14 mouse cellular contexts compared by ENCODE assay signal in the genomic region with DNA sequence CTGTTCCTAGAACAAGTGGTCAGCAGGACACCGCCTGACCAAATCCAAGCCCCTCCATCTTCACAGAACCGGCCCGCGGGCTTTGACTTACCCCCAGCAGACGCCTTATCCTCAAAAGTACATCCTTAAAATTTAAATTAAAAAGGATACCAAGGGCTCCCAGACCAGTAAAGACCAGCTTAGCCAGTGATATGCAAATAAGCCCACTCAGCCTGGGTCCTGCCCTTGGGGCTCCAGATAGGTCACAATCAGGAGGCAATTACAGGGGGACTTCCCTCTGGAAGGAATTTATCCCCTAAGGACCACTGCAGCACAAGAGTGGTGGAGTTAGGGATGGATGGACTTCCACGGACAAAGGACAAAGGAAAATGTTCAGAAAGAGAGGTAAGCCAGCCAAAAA. TPM values are rescaled to one million over a fixed set of nuclear protein-coding genes. Genes with fewer than 3 reads are reported as not detected.
DNase-seq lines count a peak whose midpoint lies in the region; ATAC-seq and TF ChIP-seq lines count a peak whose summit lies in the region.
"Had no signal": no experiment of that assay in that cellular context is flagged by ENCODE, and none has a peak within 500 bp of the region (broad histone marks: within the 10 kb centered on the region; RNA-seq: fewer than 3 reads in every experiment).

No protein-coding gene starts in this region.

- 44% methylated on average over 6 of the region's 6 CpGs for WGBS in heart, embryonic 16.5 days
- 10% methylated on average over 6 of the region's 6 CpGs for WGBS in forebrain, embryonic 10.5 days
- 27% methylated on average over 6 of the region's 6 CpGs for WGBS in liver, embryonic 16.5 days (ENCODE audit: insufficient replicate concordance)
- WGBS in intestine, embryonic 15.5 days = 60% methylated on average over 6 of the region's 6 CpGs

- no peak overlapping the region for H3K4me2 ChIP-seq in heart, embryonic 16.5 days (ENCODE audit: low read depth, low read length)
- H3K4me2 ChIP-seq in liver, embryonic 16.5 days (ENCODE audit: low read depth, low read length) = peak overlapping the region; percentile 37
- H3K4me2 ChIP-seq in intestine, embryonic 15.5 days (replicated peaks) = no peak overlapping the region

- peak overlapping the region; percentile 30; the same call in 1 of the 2 replicates for H3K9ac ChIP-seq in heart, embryonic 16.5 days (ENCODE audit: low read length)
- H3K9ac ChIP-seq in MEL (ENCODE audit: control insufficient read depth, low read depth, low read length, poor library complexity, severe bottlenecking) = peak overlapping the region; percentile 12; the same call in 1 of the 2 replicates
- H3K9ac ChIP-seq in liver, embryonic 16.5 days (ENCODE audit: low read depth, low read length) = peak overlapping the region; percentile 17
- no peak overlapping the region for H3K9ac ChIP-seq in intestine, embryonic 15.5 days

- peaks cover 58% of the 10 kb centered on the region for H3K4me1 ChIP-seq in heart, embryonic 16.5 days (ENCODE audit: control insufficient read depth, insufficient read depth, low read length)
- peaks cover 8 to 31% of the 10 kb centered on the region in 2 experiments; a peak in 3 of 4 replicates for H3K4me1 ChIP-seq in MEL (ENCODE audit: control insufficient read depth in 1 of 2, insufficient read depth in 2 of 2, low read length in 2 of 2)
- peaks cover 70% of the 10 kb centered on the region for H3K4me1 ChIP-seq in forebrain, embryonic 10.5 days
- peaks cover 44% of the 10 kb centered on the region for H3K4me1 ChIP-seq in liver, embryonic 16.5 days (ENCODE audit: control insufficient read depth, low read depth, low read length)
- peaks cover 38% of the 10 kb centered on the region for H3K4me1 ChIP-seq in intestine, embryonic 15.5 days (replicated peaks)

- no peak for DNase-seq in heart, postnatal 36 days
- DNase-seq in MEL (ENCODE audit: low read depth, low spot score) = peak; percentile 37
- DNase-seq in forebrain, embryonic 10.5 days (ENCODE audit: extremely low spot score, low spot score) = no peak
- DNase-seq in lung, postnatal 25 days (ENCODE audit: low spot score) = no peak
- DNase-seq in kidney, adult 18-20 months = no peak
- DNase-seq: adrenal gland, postnatal 25 days; cerebellum, postnatal 25 days; layer of hippocampus, adult 9-11 months had no signal

- no peak for TF ChIP-seq CTCF in MEL (IDR thresholded peaks at IDR 0.05 in 2 of 3, conservative IDR thresholded peaks at IDR 0.05 in 1 of 3; ENCODE audit: control insufficient read depth in 1 of 3, insufficient read depth in 1 of 3, low read depth in 2 of 3, low read length in 3 of 3, poor library complexity in 1 of 3, severe bottlenecking in 1 of 3)

- intact Hi-C loops in heart, postnatal 36 days (cut with DNase I) = no loop called here

- no peak for TF ChIP-seq RAD21 in MEL (IDR thresholded peaks at IDR 0.05; ENCODE audit: low read depth, low read length)

- no peak for TF ChIP-seq EP300 in MEL (IDR thresholded peaks at IDR 0.05; ENCODE audit: low read depth in 1 of 2, low read length in 2 of 2)

- no peak for TF ChIP-seq POLR2A in MEL (IDR thresholded peaks at IDR 0.05; ENCODE audit: control insufficient read depth in 1 of 2, insufficient read depth in 1 of 2, low read depth in 1 of 2, low read length in 2 of 2, poor library complexity in 1 of 2)

- H3K36me3 ChIP-seq in heart, embryonic 16.5 days (ENCODE audit: control insufficient read depth, insufficient read depth) = no peaks in the 10 kb centered on the region
- peaks cover 0 to 11% of the 10 kb centered on the region in 2 experiments; a peak in 2 of 4 replicates for H3K36me3 ChIP-seq in MEL (ENCODE audit: control insufficient read depth in 1 of 2, insufficient read depth in 2 of 2, low read length in 2 of 2)
- H3K36me3 ChIP-seq in forebrain, embryonic 10.5 days (replicated peaks) = peaks cover 69% of the 10 kb centered on the region
- no peaks in the 10 kb centered on the region for H3K36me3 ChIP-seq in liver, embryonic 16.5 days (ENCODE audit: control insufficient read depth, insufficient read depth)
- H3K36me3 ChIP-seq in intestine, embryonic 15.5 days = no peaks in the 10 kb centered on the region

- no peaks in the 10 kb centered on the region for H3K9me3 ChIP-seq in heart, embryonic 16.5 days (replicated peaks; ENCODE audit: control insufficient read depth, low read length)
- H3K9me3 ChIP-seq in MEL (replicated peaks; ENCODE audit: insufficient read depth, low read length) = no peaks in the 10 kb centered on the region
- no peaks in the 10 kb centered on the region for H3K9me3 ChIP-seq in forebrain, embryonic 10.5 days
- H3K9me3 ChIP-seq in liver, embryonic 16.5 days (replicated peaks; ENCODE audit: control insufficient read depth, low read length) = no peaks in the 10 kb centered on the region
- no peaks in the 10 kb centered on the region for H3K9me3 ChIP-seq in intestine, embryonic 15.5 days

- 0 out of 2 replicates have a peak overlapping the region, but pooled peaks have one; percentile 24 for H3K27ac ChIP-seq in heart, embryonic 16.5 days (ENCODE audit: low read length)
- H3K27ac ChIP-seq in MEL (ENCODE audit: control insufficient read depth, low read depth, low read length) = no peak overlapping the region
- peak overlapping the region; percentile 71 for H3K27ac ChIP-seq in forebrain, embryonic 10.5 days
- H3K27ac ChIP-seq in liver, embryonic 16.5 days (ENCODE audit: low read length) = peak overlapping the region; percentile 54; the same call in 1 of the 2 replicates
- H3K27ac ChIP-seq in intestine, embryonic 15.5 days = no peak overlapping the region
- H3K27ac ChIP-seq: hindbrain, postnatal 0 days; kidney, postnatal 0 days had no signal

- H3K4me3 ChIP-seq in heart, embryonic 16.5 days (ENCODE audit: low read length) = no peak overlapping the region
- H3K4me3 ChIP-seq in MEL (ENCODE audit: control insufficient read depth in 1 of 2, insufficient read depth in 1 of 2, low read depth in 2 of 2, low read length in 2 of 2) = no peak overlapping the region
- H3K4me3 ChIP-seq in forebrain, embryonic 10.5 days = peak overlapping the region; percentile 19
- no peak overlapping the region; the same call in 1 of the 2 replicates for H3K4me3 ChIP-seq in liver, embryonic 16.5 days (ENCODE audit: low read depth, low read length)
- H3K4me3 ChIP-seq in intestine, embryonic 15.5 days (replicated peaks) = no peak overlapping the region

- H3K79me2 ChIP-seq in MEL (ENCODE audit: control insufficient read depth, insufficient read depth, low read length, poor library complexity) = no peaks in the 10 kb centered on the region

- no peak for ATAC-seq in heart, embryonic 16.5 days (replicated peaks; ENCODE audit: extremely low read depth, insufficient read depth, low FRiP score)
- no peak for ATAC-seq in liver, embryonic 16.5 days (ENCODE audit: low read depth)
- no peak for ATAC-seq in intestine, embryonic 15.5 days
- ATAC-seq: CD4-positive, CD25-positive, alpha-beta regulatory T cell, adult 4 months; hindbrain, postnatal 0 days had no signal

- H3K27me3 ChIP-seq in heart, embryonic 16.5 days (ENCODE audit: control insufficient read depth, insufficient read depth, low read length) = no peaks in the 10 kb centered on the region
- H3K27me3 ChIP-seq in MEL (ENCODE audit: control insufficient read depth in 1 of 2, insufficient read depth in 2 of 2, low read length in 2 of 2) = no peaks in the 10 kb centered on the region
- H3K27me3 ChIP-seq in forebrain, embryonic 10.5 days (ENCODE audit: poor library complexity, severe bottlenecking) = no peaks in the 10 kb centered on the region
- H3K27me3 ChIP-seq in liver, embryonic 16.5 days (ENCODE audit: control insufficient read depth, insufficient read depth, low read depth, low read length) = no peaks in the 10 kb centered on the region
- H3K27me3 ChIP-seq in intestine, embryonic 15.5 days (replicated peaks) = no peaks in the 10 kb centered on the region

TF ChIP-seq in MEL, 35 proteins besides CTCF, POLR2A, EP300 and RAD21:
- no peak for TF ChIP-seq MYC (IDR thresholded peaks at IDR 0.05; ENCODE audit: low read depth, low read length)
- no peak for TF ChIP-seq USF2 (IDR thresholded peaks at IDR 0.05; ENCODE audit: borderline replicate concordance in 1 of 2, insufficient read depth in 1 of 2, low read depth in 1 of 2, low read length in 2 of 2)
- no peak for TF ChIP-seq MAX (IDR thresholded peaks at IDR 0.05; ENCODE audit: low read length)
- no peak for TF ChIP-seq HCFC1 (IDR thresholded peaks at IDR 0.05; ENCODE audit: low read depth, low read length)
- TF ChIP-seq ELF1 (IDR thresholded peaks at IDR 0.05; ENCODE audit: low read depth, low read length) = no peak
- TF ChIP-seq TAL1 (IDR thresholded peaks at IDR 0.05; ENCODE audit: low read length) = no peak
- no peak for TF ChIP-seq MXI1 (IDR thresholded peaks at IDR 0.05; ENCODE audit: low read depth, low read length)
- TF ChIP-seq NRF1 (IDR thresholded peaks at IDR 0.05; ENCODE audit: insufficient read depth, low read depth, low read length, poor library complexity, severe bottlenecking) = no peak
- no peak for TF ChIP-seq NELFE (IDR thresholded peaks at IDR 0.05; ENCODE audit: low read depth, low read length)
- TF ChIP-seq TBP (IDR thresholded peaks at IDR 0.05; ENCODE audit: low read depth, low read length) = no peak
- no peak for TF ChIP-seq BHLHE40 (IDR thresholded peaks at IDR 0.05; ENCODE audit: borderline replicate concordance, low read depth, low read length)
- no peak for TF ChIP-seq ETS1 (IDR thresholded peaks at IDR 0.05; ENCODE audit: low read depth, low read length)
- TF ChIP-seq CHD1 (IDR thresholded peaks at IDR 0.05; ENCODE audit: low read depth, low read length) = no peak
- TF ChIP-seq ZNF384 (IDR thresholded peaks at IDR 0.05; ENCODE audit: low read depth, low read length) = no peak
- no peak for TF ChIP-seq GABPA (IDR thresholded peaks at IDR 0.05; ENCODE audit: low read depth, low read length)
- no peak for TF ChIP-seq MAZ (IDR thresholded peaks at IDR 0.05; ENCODE audit: low read depth, low read length)
- TF ChIP-seq UBTF (IDR thresholded peaks at IDR 0.05; ENCODE audit: borderline replicate concordance, insufficient read depth, low read depth, low read length) = no peak
- TF ChIP-seq SIN3A (IDR thresholded peaks at IDR 0.05; ENCODE audit: low read length) = no peak

RNA-seq across cellular contexts. Expression of a gene that starts 16.8 kb away (rescaled TPM):
- polyA plus RNA-seq in heart, embryonic 16.5 days (2015; fragmentation: Nextera tagmentation; extraction: Ambion mirVana) = 17.6 and 18.6 TPM in 2 replicates
- 10 to 100 TPM; 55.4 to 62.3 TPM for total RNA-seq in heart, postnatal 36 days (2021)
- total RNA-seq in MEL (2012; rRNA removed) = 0.23 and 0.31 TPM in 2 replicates
- 1 to 10 TPM in 1 of 2 experiments, not detected in 1; 3.4 TPM for polyA plus RNA-seq in MEL (2012; ENCODE audit: insufficient read depth in 1 of 2, insufficient read length in 2 of 2, low read depth in 1 of 2, low replicate concordance in 2 of 2, missing spikeins in 1 of 2)
- polyA plus RNA-seq in forebrain, embryonic 10.5 days (2016; fragmentation: Nextera tagmentation; extraction: Ambion mirVana) = 21.5 and 22.7 TPM in 2 replicates
- polyA plus RNA-seq in liver, embryonic 16.5 days (2015; fragmentation: Nextera tagmentation; extraction: Ambion mirVana) = 2.6 and 3.4 TPM in 2 replicates
- 19.5 and 21.6 TPM in 2 replicates for polyA plus RNA-seq in intestine, embryonic 15.5 days (2015; fragmentation: Nextera tagmentation; extraction: Ambion mirVana)

Comparison
In these comparisons a context has a peak if more than half of its experiments do, and no peak if none do; other contexts are left out.
1. H3K27ac ChIP-seq: peak in heart, embryonic 16.5 days (single experiment), forebrain, embryonic 10.5 days (single experiment) and liver, embryonic 16.5 days (single experiment); none in MEL (single experiment) and intestine, embryonic 15.5 days (single experiment).